Comparison of ENCODE assay signal across 21 mouse cellular contexts in the genomic region with DNA sequence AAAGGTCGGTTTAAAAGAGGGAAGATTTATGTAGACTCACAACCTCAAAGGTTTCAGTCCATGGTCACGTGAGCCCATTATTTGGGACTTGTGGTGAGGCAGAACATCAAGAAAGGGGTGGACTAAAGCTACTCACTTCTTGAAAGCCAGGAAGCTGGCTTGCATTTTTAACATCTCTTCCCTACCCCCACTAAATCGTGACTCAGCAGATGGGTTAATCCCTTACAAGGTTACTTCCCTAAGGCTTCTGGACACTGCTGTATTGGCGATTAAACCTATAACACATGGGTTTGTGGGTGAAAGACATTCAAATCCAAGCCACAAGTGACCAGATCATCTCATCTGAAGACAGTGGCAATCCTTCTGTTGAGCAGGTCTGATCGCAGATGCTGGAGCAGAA. TPM values are rescaled to one million over a fixed set of nuclear protein-coding genes. Genes with fewer than 3 reads are reported as not detected.
DNase-seq lines count a peak whose midpoint lies in the region; ATAC-seq lines count a peak whose summit lies in the region.
"Had no signal": no experiment of that assay in that cellular context is flagged by ENCODE, and none has a peak within 500 bp of the region (broad histone marks: within the 10 kb centered on the region; RNA-seq: fewer than 3 reads in every experiment).

No protein-coding gene starts in this region.

- DNase-seq in thymus, postnatal 0 days (ENCODE audit: low spot score): peak; percentile 26
- no peak for DNase-seq in thymus, postnatal 4 days
- DNase-seq in layer of hippocampus, adult 11-12 months (ENCODE audit: low spot score): no peak
- DNase-seq in right cerebral cortex, postnatal 25 days: no peak
- DNase-seq in spleen, postnatal 10 days (ENCODE audit: low spot score in 2 of 2): no peak
- DNase-seq: adrenal gland, postnatal 10 days; B cell, adult 2 months; cerebellum, postnatal 10 days; gastrocnemius, postnatal 36 days; heart, postnatal 14 days; spleen, adult 18-20 months; thymus, adult 18-20 months had no signal

- H3K4me1 ChIP-seq in megakaryocyte, embryonic 14.5 days: peaks cover 58% of the 10 kb centered on the region
- H3K4me1 ChIP-seq: kidney, embryonic 15.5 days; limb, embryonic 15.5 days; liver, embryonic 15.5 days; stomach, embryonic 15.5 days had no signal

- H3K4me3 ChIP-seq in megakaryocyte, embryonic 14.5 days (replicated peaks): peak overlapping the region; percentile 57
- H3K4me3 ChIP-seq: forebrain, embryonic 15.5 days; kidney, embryonic 15.5 days; limb, embryonic 15.5 days; liver, embryonic 15.5 days; stomach, embryonic 15.5 days had no signal

- peak; percentile 30 for ATAC-seq in activated CD4-positive, CD25-positive, alpha-beta regulatory T cell, adult 4 months
- ATAC-seq: forebrain, embryonic 15.5 days; intestine, embryonic 16.5 days; midbrain, embryonic 16.5 days had no signal

- H3K9me3 ChIP-seq in megakaryocyte, embryonic 14.5 days: peaks cover 7% of the 10 kb centered on the region
- H3K9me3 ChIP-seq: forebrain, embryonic 15.5 days; kidney, embryonic 15.5 days; limb, embryonic 15.5 days; liver, embryonic 15.5 days; stomach, embryonic 15.5 days had no signal

- H3K36me3 ChIP-seq in megakaryocyte, embryonic 14.5 days (replicated peaks; ENCODE audit: low read length): peaks cover 3% of the 10 kb centered on the region
- H3K36me3 ChIP-seq: forebrain, embryonic 15.5 days; kidney, embryonic 15.5 days; limb, embryonic 15.5 days; liver, embryonic 15.5 days; stomach, embryonic 15.5 days had no signal

- H3K27me3 ChIP-seq in megakaryocyte, embryonic 14.5 days (replicated peaks): no peaks in the 10 kb centered on the region
- H3K27me3 ChIP-seq: forebrain, embryonic 15.5 days; kidney, embryonic 15.5 days; limb, embryonic 15.5 days; liver, embryonic 15.5 days; stomach, embryonic 15.5 days had no signal

RNA-seq across cellular contexts. Expression of a gene that starts 59.9 kb away (rescaled TPM):
- 24.1 and 26.4 TPM in 2 replicates for polyA plus RNA-seq in thymus, postnatal 0 days (2015; fragmentation: Nextera tagmentation; extraction: Ambion mirVana)
- 10 to 100 TPM in 1 of 2 experiments, 1 to 10 TPM in 1; 7.6 to 10.5 TPM for polyA plus RNA-seq in activated CD4-positive, CD25-positive, alpha-beta regulatory T cell, adult 4 months (2017; shearing (Covaris generic))
- polyA plus RNA-seq in megakaryocyte, embryonic 14.5 days (2012; ENCODE audit: insufficient read depth, low replicate concordance): 2.0 and 2.3 TPM in 2 replicates
